Mouse (Mus musculus) embryonic facial prominence, embryonic 14.5 days (tissue): ENCODE measurements around the gene Rpl11. TPM values are rescaled to one million over a fixed set of nuclear protein-coding genes. Genes with fewer than 3 reads are reported as not detected.
A peak's percentile ranks its signal among the peaks of the same experiment; 100 is the strongest.

Experiments
- ATAC-seq: fragments of 200-750 bp; cut with Nextera tagmentation; 2 replicates; pipeline ENCODE4 v1.8.0; 2017; ENCODE audit warnings: low read depth, moderate number of reproducible peaks, moderate TSS enrichment
- DNase-seq: peaks from one replicate; pipeline ENCODE4 v3.0.0-alpha.2; 2015; ENCODE audit warnings: low spot score
- H3K27ac ChIP-seq: fragments of 300-500 bp; sonication (generic); replicated peaks from 2 replicates; pipeline ENCODE4 v1.5.1; 2014; ENCODE audit warnings: low read depth, mild to moderate bottlenecking, low read length, moderate library complexity
- H3K27me3 ChIP-seq: fragments of 300-500 bp; sonication (generic); replicated peaks from 2 replicates; pipeline ENCODE4 v1.6.1; 2014; ENCODE audit warnings: low read length; ENCODE audit not compliant: control insufficient read depth, insufficient read depth
- H3K36me3 ChIP-seq: fragments of 300-500 bp; sonication (generic); 2 replicates; pipeline ENCODE4 v1.6.1; 2014; ENCODE audit warnings: low read length, mixed read lengths; ENCODE audit not compliant: control insufficient read depth, insufficient read depth
- H3K4me1 ChIP-seq: fragments of 300-500 bp; sonication (generic); 2 replicates; pipeline ENCODE4 v1.6.1; 2014; ENCODE audit warnings: antibody characterized with exemption, low read length; ENCODE audit not compliant: control insufficient read depth, insufficient read depth
- H3K4me2 ChIP-seq: fragments of 300-500 bp; sonication (generic); 2 replicates; pipeline ENCODE4 v1.6.1; 2014; ENCODE audit warnings: low read depth, mild to moderate bottlenecking, low read length, moderate library complexity, mixed read lengths
- H3K4me3 ChIP-seq: fragments of 300-500 bp; sonication (generic); 2 replicates; pipeline ENCODE4 v1.5.1; 2014; ENCODE audit warnings: low read depth, mild to moderate bottlenecking, low read length
- H3K9ac ChIP-seq: fragments of 300-500 bp; sonication (generic); 2 replicates; pipeline ENCODE4 v1.6.1; 2014; ENCODE audit warnings: low read depth, mild to moderate bottlenecking, low read length, moderate library complexity, mixed read lengths
- H3K9me3 ChIP-seq: fragments of 300-500 bp; sonication (generic); 2 replicates; pipeline ENCODE4 v1.6.1; 2016; ENCODE audit warnings: low read length; ENCODE audit not compliant: control insufficient read depth
- WGBS: fragments of 180-500 bp; shearing (Covaris S2); extraction: QIAGEN DNeasy Blood & Tissue Kit; methylation state at CpG from one replicate; pipeline ENCODE4 v1.1.7; 2014; 5-methylcytosine and 5-hydroxymethylcytosine counted together
- polyA plus RNA-seq: library from polyadenylated mRNA; unstranded; fragments of >200 nt; fragmentation: Nextera tagmentation; extraction: Ambion mirVana; gene quantifications from 2 replicates; pipeline ENCODE4 v1.2.1, GENCODE M21; 2014

Rpl11 gene
- polyA plus RNA-seq, 1 experiment from 2014 or later = 528 TPM

- Histone ChIP-seq H3K4me2 (no peak overlapping the region), H3K4me3 (no peak overlapping the region), H3K9me3 (no peaks in the 10 kb centered on the region), H3K36me3 (no peaks in the 10 kb centered on the region), H3K27me3 (no peaks in the 10 kb centered on the region), H3K27ac (no peak overlapping the region), H3K9ac (no peak overlapping the region), H3K4me1 (no peaks in the 10 kb centered on the region)
- DNase-seq (no peak), ATAC-seq (no peak)
- WGBS = 87% methylated on average over 5 of the region's 5 CpGs
Measured at GRCm38 (mm10) chr4:136057916-136058315, 4.7 kb upstream of the Rpl11 start.

- Histone ChIP-seq H3K4me1 (0 out of 2 replicates have a peak, but pooled peaks cover 8% of the 10 kb centered on the region), H3K36me3 (peaks cover 13% of the 10 kb centered on the region), H3K4me3 (no peak overlapping the region), H3K9me3 (no peaks in the 10 kb centered on the region), H3K27me3 (no peaks in the 10 kb centered on the region), H3K27ac (no peak overlapping the region), H3K4me2 (no peak overlapping the region), H3K9ac (no peak overlapping the region)
- WGBS = 33% methylated on average over 1 of the region's 1 CpGs
- ATAC-seq (no peak), DNase-seq (no peak)
Measured at GRCm38 (mm10) chr4:136056030-136056429, 2.8 kb upstream of the Rpl11 start.

- 79% methylated on average over 5 of the region's 5 CpGs for WGBS
- no peak for ATAC-seq
Measured at GRCm38 (mm10) chr4:136053843-136054242, 615 bp upstream of the Rpl11 start.

GRCm38 (mm10) chr4:136052534-136053246 lies 538 bp downstream of the Rpl11 start:
- Histone ChIP-seq H3K27me3 (no peaks in the 10 kb centered on the region), H3K36me3 (peaks cover 45% of the 10 kb centered on the region), H3K9ac (peak overlapping the region; percentile 99), H3K27ac (peak overlapping the region; percentile 94), H3K9me3 (no peaks in the 10 kb centered on the region), H3K4me1 (0 out of 2 replicates have a peak, but pooled peaks cover 8% of the 10 kb centered on the region), H3K4me2 (peak overlapping the region; percentile 85), H3K4me3 (peak overlapping the region; percentile 98)
- WGBS = under 1% methylated on average over 45 of the region's 50 CpGs
- peak; percentile 72 for ATAC-seq
- peak; percentile 32 for DNase-seq

More at GRCm38 (mm10) chr4:136053843-136054242, 615 bp upstream of the Rpl11 start:
- Histone ChIP-seq H3K4me1 (0 out of 2 replicates have a peak, but pooled peaks cover 8% of the 10 kb centered on the region), H3K9ac (no peak overlapping the region), H3K27me3 (no peaks in the 10 kb centered on the region), H3K9me3 (no peaks in the 10 kb centered on the region), H3K27ac (no peak overlapping the region), H3K4me3 (no peak overlapping the region), H3K4me2 (no peak overlapping the region), H3K36me3 (peaks cover 35% of the 10 kb centered on the region)
- DNase-seq = no peak

- Histone ChIP-seq H3K4me2 (peak overlapping the region; percentile 85), H3K4me1 (0 out of 2 replicates have a peak, but pooled peaks cover 8% of the 10 kb centered on the region), H3K9me3 (no peaks in the 10 kb centered on the region), H3K27me3 (no peaks in the 10 kb centered on the region), H3K9ac (peak overlapping the region; percentile 99), H3K27ac (no peak overlapping the region), H3K4me3 (peak overlapping the region; percentile 98), H3K36me3 (peaks cover 52% of the 10 kb centered on the region)
- no peak for DNase-seq
- ATAC-seq = no peak
- 2% methylated on average over 3 of the region's 3 CpGs for WGBS
Measured at GRCm38 (mm10) chr4:136052060-136052459, 1.2 kb downstream of the Rpl11 start.

GRCm38 (mm10) chr4:136050226-136050625 lies 3.0 kb downstream of the Rpl11 start:
- 0 out of 2 replicates have a peak overlapping the region, but pooled peaks have one; percentile 34 for H3K9ac ChIP-seq
- H3K4me3 ChIP-seq = no peak overlapping the region
- peaks cover 69% of the 10 kb centered on the region for H3K36me3 ChIP-seq
- DNase-seq = no peak
- ATAC-seq = no peak
- H3K9me3 ChIP-seq = no peaks in the 10 kb centered on the region
- 0 out of 2 replicates have a peak, but pooled peaks cover 8% of the 10 kb centered on the region for H3K4me1 ChIP-seq
- H3K27ac ChIP-seq = no peak overlapping the region
- 95% methylated on average over 6 of the region's 6 CpGs for WGBS
- H3K27me3 ChIP-seq = no peaks in the 10 kb centered on the region
- no peak overlapping the region for H3K4me2 ChIP-seq

GRCm38 (mm10) chr4:136048291-136049032 lies 4.8 kb downstream of the Rpl11 start:
- Histone ChIP-seq H3K4me2 (no peak overlapping the region), H3K27ac (0 out of 2 replicates have a peak overlapping the region, but pooled peaks have one; percentile 33), H3K36me3 (peaks cover 73% of the 10 kb centered on the region), H3K4me1 (0 out of 2 replicates have a peak, but pooled peaks cover 8% of the 10 kb centered on the region), H3K9me3 (no peaks in the 10 kb centered on the region), H3K27me3 (no peaks in the 10 kb centered on the region), H3K4me3 (no peak overlapping the region), H3K9ac (peak overlapping the region; percentile 28; the same call in 1 of the 2 replicates)
- ATAC-seq (no peak), DNase-seq (no peak)
- WGBS = 64% methylated on average over 4 of the region's 4 CpGs

- Histone ChIP-seq H3K36me3 (peaks cover 76% of the 10 kb centered on the region), H3K27me3 (no peaks in the 10 kb centered on the region), H3K9ac (no peak overlapping the region), H3K4me3 (no peak overlapping the region), H3K9me3 (no peaks in the 10 kb centered on the region), H3K4me2 (no peak overlapping the region), H3K4me1 (0 out of 2 replicates have a peak, but pooled peaks cover 8% of the 10 kb centered on the region), H3K27ac (no peak overlapping the region)
- DNase-seq = no peak
- WGBS = 51% methylated on average over 4 of the region's 4 CpGs
- no peak for ATAC-seq
Measured at GRCm38 (mm10) chr4:136047626-136048025, 5.6 kb downstream of the Rpl11 start.
